Mouse (Mus musculus): ENCODE measurements at regions not wholly inside any gene's neighbourhood (a gene's known extent, or its start where the extent isn't known, plus 50 kb on each side); places are given as distances from the start of the nearest gene placed in this dataset.

DNA sequence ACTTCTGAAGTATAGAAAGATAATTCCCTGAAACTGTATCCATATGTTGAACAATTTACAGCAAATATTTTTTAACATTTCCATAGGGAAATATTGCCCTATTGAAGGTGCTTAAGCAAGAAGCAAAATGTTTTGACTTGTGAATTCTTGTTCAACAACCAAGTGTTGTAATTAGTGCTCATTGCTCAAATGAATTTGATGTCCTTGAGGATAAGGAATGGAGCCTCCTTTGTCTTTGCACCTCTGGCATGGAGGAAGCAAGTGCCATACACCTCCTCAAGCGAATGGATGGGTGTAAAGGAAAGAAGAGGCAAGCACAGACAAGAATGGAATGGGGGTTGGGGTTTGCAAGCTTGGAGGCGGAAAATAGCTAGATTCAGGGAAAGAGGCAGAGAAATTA is 59.2 kb upstream of the Agbl1 start:
- Histone ChIP-seq H3K4me2 (ENCODE audit: low read length) (no peak overlapping the region), H3K4me3 (ENCODE audit: low read depth, low read length) (no peak overlapping the region), H3K4me1 (ENCODE audit: control insufficient read depth, insufficient read depth, low read length) (no peaks in the 10 kb centered on the region), H3K36me3 (ENCODE audit: control insufficient read depth, insufficient read depth, low read length) (no peaks in the 10 kb centered on the region), H3K9ac (ENCODE audit: low read depth, low read length) (no peak overlapping the region), H3K9me3 (replicated peaks; ENCODE audit: control insufficient read depth, low read length, poor library complexity, severe bottlenecking) (no peaks in the 10 kb centered on the region), H3K27me3 (ENCODE audit: control insufficient read depth, insufficient read depth, low read depth, low read length) (no peaks in the 10 kb centered on the region), H3K27ac (ENCODE audit: low read length) (no peak overlapping the region)
- ATAC-seq, result no peak
- 85% methylated on average over 2 of the region's 2 CpGs for WGBS

DNA sequence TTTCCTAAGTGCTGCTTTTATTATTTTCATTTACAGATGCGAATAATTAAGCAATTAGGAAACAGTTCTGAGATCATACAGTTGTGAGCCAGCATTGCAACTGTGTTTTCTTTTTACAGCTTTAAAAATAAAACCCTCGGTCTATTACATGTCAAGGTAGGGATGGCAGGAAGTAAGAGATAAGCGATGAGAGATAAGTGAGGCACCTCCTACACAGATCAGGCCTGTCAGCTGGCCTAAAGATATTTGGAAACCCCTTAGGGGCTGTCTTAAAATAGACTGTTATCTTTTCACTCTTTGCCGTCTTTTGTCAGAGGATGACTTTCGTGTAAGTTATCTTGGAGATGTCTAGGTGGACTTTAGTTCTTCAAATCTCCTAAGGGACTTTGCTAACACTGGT is 53.5 kb upstream of the Agbl1 start:
- Histone ChIP-seq H3K36me3 (ENCODE audit: control insufficient read depth, insufficient read depth, low read length) (no peaks in the 10 kb centered on the region), H3K27ac (ENCODE audit: low read length) (no peak overlapping the region), H3K9me3 (replicated peaks; ENCODE audit: control insufficient read depth, low read length, poor library complexity, severe bottlenecking) (no peaks in the 10 kb centered on the region), H3K9ac (ENCODE audit: low read depth, low read length) (no peak overlapping the region), H3K4me2 (ENCODE audit: low read length) (no peak overlapping the region), H3K4me1 (ENCODE audit: control insufficient read depth, insufficient read depth, low read length) (no peaks in the 10 kb centered on the region), H3K27me3 (ENCODE audit: control insufficient read depth, insufficient read depth, low read depth, low read length) (no peaks in the 10 kb centered on the region), H3K4me3 (ENCODE audit: low read depth, low read length) (no peak overlapping the region)
- ATAC-seq, result no peak
- 88% methylated on average over 5 of the region's 5 CpGs for WGBS

DNA sequence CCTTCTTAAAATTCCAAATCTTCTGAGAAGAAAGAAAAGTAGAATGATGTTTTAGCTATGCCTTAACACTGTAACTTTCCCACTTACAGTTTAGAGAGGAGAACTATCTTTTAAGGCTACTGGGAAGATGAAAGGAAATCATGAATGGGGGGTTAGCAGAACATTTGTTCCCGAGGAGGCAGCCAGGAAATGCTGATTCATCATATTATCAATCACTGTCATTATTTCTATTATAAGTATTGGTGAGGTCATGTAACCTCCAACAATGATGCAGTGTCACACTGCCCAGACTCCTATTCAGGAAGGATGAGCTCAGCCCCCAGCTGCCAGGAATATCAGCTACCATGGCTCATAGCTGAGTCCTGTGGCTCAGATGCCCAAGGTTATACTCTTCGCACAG is 52.3 kb upstream of the Agbl1 start:
- H3K9me3 ChIP-seq (replicated peaks; ENCODE audit: control insufficient read depth, low read length, poor library complexity, severe bottlenecking), result no peaks in the 10 kb centered on the region
- H3K27me3 ChIP-seq (ENCODE audit: control insufficient read depth, insufficient read depth, low read depth, low read length), result no peaks in the 10 kb centered on the region
- 79% methylated on average over 2 of the region's 2 CpGs for WGBS
- no peaks in the 10 kb centered on the region for H3K4me1 ChIP-seq (ENCODE audit: control insufficient read depth, insufficient read depth, low read length)
- no peaks in the 10 kb centered on the region for H3K36me3 ChIP-seq (ENCODE audit: control insufficient read depth, insufficient read depth, low read length)
- H3K4me3 ChIP-seq (ENCODE audit: low read depth, low read length), result no peak overlapping the region
- H3K9ac ChIP-seq (ENCODE audit: low read depth, low read length), result no peak overlapping the region
- no peak overlapping the region for H3K27ac ChIP-seq (ENCODE audit: low read length)
- ATAC-seq, result no peak
- H3K4me2 ChIP-seq (ENCODE audit: low read length), result no peak overlapping the region
